Mouse (Mus musculus) liver, embryonic 11.5 days (tissue): Measurements from ENCODE around the gene Ren1. TPM values are rescaled to one million over a fixed set of nuclear protein-coding genes. Genes with fewer than 3 reads are reported as not detected.
A peak's percentile ranks its signal among the peaks of the same experiment; 100 is the strongest.

ENCODE experiments used
- ATAC-seq: fragments of 200-750 bp; cut with Nextera tagmentation; replicated peaks from 2 replicates; pipeline ENCODE4 v1.8.0; 2017; ENCODE audit warnings: moderate number of reproducible peaks, mild to moderate bottlenecking, moderate TSS enrichment, moderate library complexity; ENCODE audit not compliant: low FRiP score
- DNase-seq: peaks from one replicate; pipeline ENCODE4 v3.0.0-alpha.2; 2017; ENCODE audit warnings: low spot score
- H3K27ac ChIP-seq: fragments of 300-500 bp; sonication (generic); 2 replicates; pipeline ENCODE4 v1.5.1; 2014; ENCODE audit warnings: mild to moderate bottlenecking, low read depth, low read length, control low read depth
- H3K27me3 ChIP-seq: fragments of 300-500 bp; sonication (generic); replicated peaks from 2 replicates; pipeline ENCODE4 v1.6.1; 2014; ENCODE audit warnings: low read length, mixed read lengths; ENCODE audit not compliant: control insufficient read depth, insufficient read depth
- H3K36me3 ChIP-seq: fragments of 300-500 bp; sonication (generic); 2 replicates; pipeline ENCODE4 v1.6.1; 2014; ENCODE audit warnings: mild to moderate bottlenecking, low read length, moderate library complexity, mixed read lengths; ENCODE audit not compliant: control insufficient read depth, insufficient read depth
- H3K4me1 ChIP-seq: fragments of 300-500 bp; sonication (generic); replicated peaks from 2 replicates; pipeline ENCODE4 v1.6.1; 2014; ENCODE audit warnings: low read length, mixed read lengths; ENCODE audit not compliant: control insufficient read depth, insufficient read depth
- H3K4me2 ChIP-seq: fragments of 300-500 bp; sonication (generic); 2 replicates; pipeline ENCODE4 v1.6.1; 2014; ENCODE audit warnings: mild to moderate bottlenecking, control low read depth, moderate library complexity
- H3K4me3 ChIP-seq: fragments of 300-500 bp; sonication (generic); 2 replicates; pipeline ENCODE4 v1.5.1; 2014; ENCODE audit warnings: low read depth, low read length, control low read depth
- H3K9ac ChIP-seq: fragments of 300-500 bp; sonication (generic); 2 replicates; pipeline ENCODE4 v1.6.1; 2014; ENCODE audit warnings: low read depth, low read length, control low read depth
- H3K9me3 ChIP-seq: fragments of 300-500 bp; sonication (generic); 2 replicates; pipeline ENCODE4 v1.6.1; 2016; ENCODE audit warnings: low read length, inconsistent platforms, mixed read lengths; ENCODE audit not compliant: control insufficient read depth
- WGBS: fragments of 180-500 bp; shearing (Covaris S2); extraction: QIAGEN DNeasy Blood & Tissue Kit; methylation state at CpG from one replicate; pipeline ENCODE4 v1.1.7; 2014; 5-methylcytosine and 5-hydroxymethylcytosine counted together
- polyA plus RNA-seq: library from polyadenylated mRNA; unstranded; fragments of >200 nt; fragmentation: Nextera tagmentation; extraction: Ambion mirVana; gene quantifications from 2 replicates; pipeline ENCODE4 v1.2.1, GENCODE M21; 2014

The Ren1 gene
- polyA plus RNA-seq, 1 experiment from 2014 or later, result 0.40 TPM

DNA sequence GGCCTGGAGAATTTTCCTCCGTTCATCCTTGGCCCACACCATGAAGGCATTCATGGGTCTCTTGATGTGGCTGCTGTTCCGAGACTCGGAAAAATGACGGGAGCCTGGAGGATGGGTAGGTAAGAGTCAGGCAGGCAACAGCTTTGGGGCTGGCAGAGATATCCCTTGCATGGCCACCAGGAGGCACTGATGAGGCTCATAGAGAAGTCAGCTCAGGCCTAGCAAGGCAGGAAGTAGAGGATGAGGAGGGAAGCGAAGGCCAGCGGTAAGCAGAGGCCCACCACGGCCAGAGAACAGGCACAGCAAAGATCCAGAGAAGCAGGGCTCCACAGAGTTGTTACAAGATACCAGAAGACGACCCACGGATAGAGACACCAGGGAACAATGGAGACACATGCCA lies 35.2 kb downstream of the Ren1 start:
- no peaks in the 10 kb centered on the region for H3K27me3 ChIP-seq
- 25% methylated on average over 9 of the region's 9 CpGs for whole genome bisulfite sequencing
- H3K9me3 ChIP-seq, result no peaks in the 10 kb centered on the region
- H3K9ac ChIP-seq, result peak overlapping the region; percentile 51
- H3K4me3 ChIP-seq, result 0 out of 2 replicates have a peak overlapping the region, but pooled peaks have one; percentile 17
- no peaks in the 10 kb centered on the region; the same call in 1 of the 2 replicates for H3K36me3 ChIP-seq
- peak overlapping the region; percentile 45 for H3K4me2 ChIP-seq
- no peak overlapping the region for H3K27ac ChIP-seq
- DNase-seq (peak; percentile 70), ATAC-seq (peak; percentile 60; the same call in 1 of the 2 replicates)
- no peaks in the 10 kb centered on the region; the same call in 1 of the 2 replicates for H3K4me1 ChIP-seq

DNA sequence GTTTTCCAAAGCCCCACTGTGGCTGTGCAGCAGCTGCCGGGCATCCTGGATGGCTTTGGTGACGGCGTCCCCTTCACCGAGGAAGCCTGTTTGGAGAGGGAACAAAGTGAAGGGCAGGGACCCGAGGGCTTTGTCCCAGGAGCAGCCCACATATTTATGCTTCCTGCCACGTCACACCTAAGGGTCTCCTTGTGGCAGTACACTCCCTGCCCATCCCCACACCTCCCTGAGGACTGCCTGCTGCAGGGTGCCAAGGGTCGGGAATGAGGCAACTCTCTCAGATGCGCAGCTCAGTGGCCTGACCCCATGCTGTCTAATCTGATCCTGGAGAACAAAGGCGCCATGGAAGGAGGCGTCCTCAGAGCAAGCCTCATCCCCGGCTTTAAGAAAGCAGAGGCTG lies 35.9 kb downstream of the Ren1 start:
- Histone ChIP-seq H3K4me1 (no peaks in the 10 kb centered on the region; the same call in 1 of the 2 replicates), H3K9me3 (no peaks in the 10 kb centered on the region), H3K4me3 (no peak overlapping the region), H3K9ac (no peak overlapping the region), H3K27ac (no peak overlapping the region), H3K36me3 (peaks cover 1% of the 10 kb centered on the region; the same call in 1 of the 2 replicates), H3K27me3 (no peaks in the 10 kb centered on the region), H3K4me2 (peak overlapping the region; percentile 45; the same call in 1 of the 2 replicates)
- no peak for DNase-seq
- 72% methylated on average over 11 of the region's 11 CpGs for WGBS
- ATAC-seq, result no peak

DNA sequence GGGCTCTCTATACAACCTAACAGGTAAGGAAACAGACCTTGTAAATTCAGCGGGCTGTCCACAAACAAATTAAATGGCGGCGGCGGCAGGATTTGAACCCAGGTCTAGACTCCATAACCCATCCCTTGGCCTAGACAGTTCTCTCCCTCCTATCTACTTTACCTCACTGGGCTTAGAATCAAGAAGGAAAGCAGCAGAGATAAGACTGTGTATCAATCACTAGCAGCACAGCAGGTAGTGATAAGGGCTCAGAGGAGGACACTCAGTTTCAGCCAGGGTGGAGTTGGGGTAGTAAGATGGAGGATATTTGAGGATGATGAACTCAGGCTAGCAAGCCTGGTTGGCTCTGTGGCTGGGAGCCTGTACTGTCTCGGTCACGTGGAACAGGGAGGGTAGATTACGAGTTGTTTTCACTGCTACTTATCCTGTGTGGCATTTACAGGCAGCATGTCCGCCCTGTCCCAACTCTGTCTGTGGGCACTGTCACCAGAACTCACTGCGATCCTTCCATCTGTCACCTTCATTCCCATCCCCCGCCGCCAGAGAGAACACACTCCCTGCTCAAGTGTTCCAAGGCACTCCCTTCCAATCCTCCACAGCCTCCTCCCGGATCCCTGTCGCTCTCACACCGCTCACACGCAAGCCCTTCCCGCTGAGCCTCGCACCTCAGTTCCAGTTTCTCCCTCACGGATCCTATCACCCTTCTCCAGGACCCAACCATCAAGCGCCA lies 37.4 kb downstream of the Ren1 start:
- no peak overlapping the region for H3K4me3 ChIP-seq
- H3K4me1 ChIP-seq, result no peaks in the 10 kb centered on the region; the same call in 1 of the 2 replicates
- H3K9ac ChIP-seq, result no peak overlapping the region
- H3K36me3 ChIP-seq, result peaks cover 3% of the 10 kb centered on the region; the same call in 1 of the 2 replicates
- no peak overlapping the region for H3K27ac ChIP-seq
- 59% methylated on average over 19 of the region's 19 CpGs for WGBS
- DNase-seq (no peak), ATAC-seq (peak; percentile 55)
- H3K27me3 ChIP-seq, result no peaks in the 10 kb centered on the region
- no peak overlapping the region for H3K4me2 ChIP-seq
- H3K9me3 ChIP-seq, result no peaks in the 10 kb centered on the region

DNA sequence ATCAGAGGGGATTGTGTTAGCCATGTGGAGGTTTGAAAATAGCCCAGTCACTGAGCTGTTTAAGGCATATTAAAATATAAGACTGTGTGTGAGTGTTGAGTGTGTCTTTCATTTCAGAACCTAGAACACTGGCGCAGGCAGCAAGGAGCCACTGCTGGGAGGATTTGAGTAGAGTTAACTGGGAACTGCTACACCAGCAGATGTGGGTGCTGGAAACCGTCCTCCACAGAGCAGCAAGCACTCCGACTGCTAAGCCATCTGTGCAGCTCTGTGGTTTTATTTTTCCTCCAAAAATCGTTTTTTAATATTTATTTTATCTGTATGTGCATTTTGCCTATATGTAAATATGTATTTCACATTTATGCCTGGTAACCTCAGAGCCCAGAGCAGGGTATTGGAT lies 44.4 kb downstream of the Ren1 start:
- H3K4me1 ChIP-seq, result peaks cover 6% of the 10 kb centered on the region
- H3K4me2 ChIP-seq, result no peak overlapping the region
- no peak for DNase-seq
- no peak overlapping the region for H3K4me3 ChIP-seq
- no peaks in the 10 kb centered on the region for H3K9me3 ChIP-seq
- no peak overlapping the region for H3K9ac ChIP-seq
- H3K27ac ChIP-seq, result no peak overlapping the region
- ATAC-seq, result no peak
- 73% methylated on average over 4 of the region's 4 CpGs for WGBS
- no peaks in the 10 kb centered on the region for H3K27me3 ChIP-seq
- H3K36me3 ChIP-seq, result 0 out of 2 replicates have a peak, but pooled peaks cover 3% of the 10 kb centered on the region

DNA sequence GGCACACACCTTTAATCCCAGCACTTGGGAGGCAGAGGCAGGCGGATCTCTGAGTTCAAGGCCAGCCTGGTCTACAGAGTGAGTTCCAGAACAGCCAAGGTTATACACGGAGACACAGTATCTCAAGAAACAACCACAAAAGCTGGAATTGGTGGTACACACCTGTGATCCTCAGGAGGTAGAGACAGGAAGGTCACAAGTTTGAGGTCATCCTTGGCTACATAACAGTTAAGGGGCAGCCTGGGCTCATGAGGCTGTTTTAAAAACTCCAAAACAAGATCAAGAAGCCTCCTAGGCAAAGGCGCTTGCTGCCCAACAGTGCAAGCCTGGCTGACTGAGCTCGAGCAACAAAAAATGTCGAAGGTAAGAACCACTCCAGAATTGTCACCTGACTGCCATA lies 46.4 kb downstream of the Ren1 start:
- no peaks in the 10 kb centered on the region for H3K27me3 ChIP-seq
- H3K9me3 ChIP-seq, result no peaks in the 10 kb centered on the region
- no peak overlapping the region for H3K9ac ChIP-seq
- WGBS, result 87% methylated on average over 5 of the region's 5 CpGs
- no peak overlapping the region for H3K4me3 ChIP-seq
- no peak overlapping the region for H3K4me2 ChIP-seq
- no peak for DNase-seq
- no peak for ATAC-seq
- no peak overlapping the region for H3K27ac ChIP-seq
- H3K36me3 ChIP-seq, result no peaks in the 10 kb centered on the region
- H3K4me1 ChIP-seq, result peaks cover 6% of the 10 kb centered on the region

DNA sequence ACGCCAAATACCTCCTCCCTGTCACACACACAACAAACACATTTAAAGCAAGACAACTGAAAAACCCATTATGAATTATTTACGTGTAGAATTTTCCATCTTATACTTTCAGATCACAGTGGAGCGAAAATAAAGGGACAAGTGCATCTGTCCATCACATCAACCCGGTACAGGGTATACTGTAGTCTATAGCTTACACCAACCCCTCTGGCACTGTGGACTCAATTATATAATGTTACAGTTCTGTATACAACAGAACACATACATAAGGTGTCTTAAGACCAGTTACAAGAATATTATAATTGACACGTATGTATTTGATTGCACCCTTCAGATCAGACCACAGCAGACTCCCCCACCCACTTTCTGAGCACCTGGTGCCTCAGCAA lies 46.8 kb downstream of the Ren1 start:
- DNase-seq, result no peak
- H3K4me1 ChIP-seq, result peaks cover 6% of the 10 kb centered on the region
- H3K36me3 ChIP-seq, result no peaks in the 10 kb centered on the region
- no peaks in the 10 kb centered on the region for H3K9me3 ChIP-seq
- H3K4me3 ChIP-seq, result no peak overlapping the region
- H3K27ac ChIP-seq, result no peak overlapping the region
- WGBS, result 76% methylated on average over 5 of the region's 5 CpGs
- no peaks in the 10 kb centered on the region for H3K27me3 ChIP-seq
- no peak overlapping the region for H3K4me2 ChIP-seq
- no peak for ATAC-seq
- H3K9ac ChIP-seq, result 0 out of 2 replicates have a peak overlapping the region, but pooled peaks have one; percentile 39

DNA sequence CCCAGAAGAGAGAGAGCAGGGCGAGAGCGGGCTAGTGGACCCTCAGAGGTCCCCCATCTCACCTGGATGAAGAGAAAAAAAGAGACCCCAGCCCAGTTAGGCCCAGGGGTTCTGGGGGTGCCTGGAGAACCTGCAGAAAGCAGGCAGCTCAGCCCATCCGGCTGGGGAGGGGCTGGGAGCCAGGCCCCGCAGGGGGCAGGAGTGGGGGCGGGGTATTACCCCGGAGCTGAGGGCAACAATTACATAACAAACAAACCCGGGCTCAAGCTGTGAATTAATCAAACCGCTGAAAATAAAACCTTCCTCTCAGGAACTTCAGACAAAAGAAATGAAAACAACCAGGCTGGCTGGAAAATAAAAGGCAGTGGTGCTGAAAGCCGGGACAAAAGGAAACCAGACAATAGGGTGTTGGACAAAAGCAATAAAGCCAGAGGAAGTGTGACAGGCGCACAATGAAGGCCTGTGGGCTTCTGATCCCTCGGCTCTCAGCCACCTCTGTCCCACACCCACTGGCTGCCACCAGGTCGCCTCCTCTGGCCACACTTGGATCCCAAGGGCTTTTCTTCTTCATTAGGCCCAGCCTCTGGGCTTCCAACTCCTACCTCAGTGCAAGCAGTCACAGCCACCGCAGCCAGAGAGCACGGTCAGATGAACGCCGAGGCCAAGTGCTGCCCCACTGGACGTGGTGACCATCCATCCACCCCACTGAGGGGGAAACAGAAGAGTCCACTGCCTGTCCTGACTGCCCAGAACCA lies 47.4 kb downstream of the Ren1 start:
- Histone ChIP-seq H3K4me2 (0 out of 2 replicates have a peak overlapping the region, but pooled peaks have one; percentile 19), H3K9me3 (no peaks in the 10 kb centered on the region), H3K27me3 (no peaks in the 10 kb centered on the region), H3K36me3 (no peaks in the 10 kb centered on the region), H3K9ac (0 out of 2 replicates have a peak overlapping the region, but pooled peaks have one; percentile 39), H3K27ac (0 out of 2 replicates have a peak overlapping the region, but pooled peaks have one; percentile 2), H3K4me1 (peaks cover 6% of the 10 kb centered on the region), H3K4me3 (no peak overlapping the region)
- ATAC-seq, result no peak
- DNase-seq, result no peak
- 32% methylated on average over 17 of the region's 17 CpGs for WGBS

DNA sequence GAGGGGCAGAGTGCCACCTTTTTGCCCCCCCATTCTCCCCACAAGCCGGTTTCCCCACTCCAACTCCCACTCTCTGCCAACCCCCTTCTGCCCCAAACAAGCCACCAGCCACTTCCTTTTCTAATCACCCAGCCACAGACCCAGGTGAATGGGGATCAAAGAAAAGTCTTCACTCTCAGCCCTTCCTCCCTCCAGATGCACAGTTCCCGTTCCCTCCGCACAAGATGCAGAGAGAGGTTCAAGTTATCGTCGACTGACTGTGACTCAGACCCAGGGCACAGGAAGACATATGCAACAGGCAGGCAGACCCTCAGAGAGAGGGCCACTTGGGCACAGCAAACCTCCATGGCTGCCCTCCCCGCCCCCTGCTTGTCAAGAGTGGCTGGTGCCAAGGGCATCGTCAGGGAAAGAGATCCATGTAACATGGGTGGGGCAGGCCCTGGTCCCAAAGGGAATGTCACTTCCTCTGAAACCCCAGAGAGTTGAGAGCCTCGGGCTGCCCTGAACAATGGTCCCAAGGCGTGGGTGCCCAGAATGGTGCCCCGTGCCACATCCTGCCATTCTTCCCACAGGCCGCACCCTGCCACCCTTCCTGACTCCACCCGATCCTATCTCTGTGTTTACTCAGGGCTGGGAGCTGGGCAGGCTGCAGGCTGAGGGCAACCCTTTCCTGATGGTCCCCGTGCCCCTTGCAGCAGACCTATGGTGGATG lies 49.9 kb downstream of the Ren1 start:
- Histone ChIP-seq H3K9ac (no peak overlapping the region), H3K27ac (no peak overlapping the region), H3K4me2 (no peak overlapping the region), H3K36me3 (no peaks in the 10 kb centered on the region), H3K4me1 (peaks cover 8% of the 10 kb centered on the region), H3K4me3 (no peak overlapping the region), H3K27me3 (no peaks in the 10 kb centered on the region), H3K9me3 (no peaks in the 10 kb centered on the region)
- WGBS, result 64% methylated on average over 13 of the region's 13 CpGs
- ATAC-seq, result no peak
- no peak for DNase-seq
